Mouse (Mus musculus) brain, embryonic 18.5 days (tissue): ENCODE data around the gene Dock7.

ENCODE experiments used
- DNase-seq: peaks from one replicate; pipeline ENCODE4 v3.0.0-alpha.2; 2012; ENCODE audit warnings: low read depth, low spot score

The Dock7 gene

DNA sequence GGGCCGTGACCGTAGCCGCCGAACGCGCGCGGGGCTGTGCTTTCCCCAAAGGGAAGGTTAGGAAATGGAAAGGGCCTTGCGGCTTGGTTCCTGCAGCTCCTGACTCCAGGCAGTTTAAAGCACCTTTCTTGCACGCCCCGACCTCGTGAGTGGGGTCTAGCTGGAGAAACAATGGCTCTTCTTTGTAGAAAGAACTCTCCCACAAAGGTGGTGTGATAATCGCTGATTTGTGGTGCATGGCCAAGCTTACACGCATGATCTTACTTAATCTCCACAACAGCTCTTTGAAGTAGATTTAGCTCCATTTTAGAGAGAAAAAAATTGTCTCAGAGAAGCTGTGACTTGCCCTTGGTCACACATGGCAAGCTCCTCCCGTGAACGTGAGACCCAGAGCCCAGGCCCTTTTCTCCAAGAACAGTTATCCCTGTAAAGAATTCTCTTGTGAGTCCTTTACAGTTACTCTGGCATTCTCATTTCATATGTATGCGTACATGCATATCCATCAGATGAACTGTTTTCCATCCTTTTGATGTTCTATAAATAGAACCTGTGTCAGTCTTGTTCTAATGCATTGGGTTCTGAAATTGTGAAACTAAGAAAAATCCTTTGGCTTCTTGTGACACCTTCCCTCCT lies 524 bp upstream of the Dock7 start:
- DNase-seq: no peak

DNA sequence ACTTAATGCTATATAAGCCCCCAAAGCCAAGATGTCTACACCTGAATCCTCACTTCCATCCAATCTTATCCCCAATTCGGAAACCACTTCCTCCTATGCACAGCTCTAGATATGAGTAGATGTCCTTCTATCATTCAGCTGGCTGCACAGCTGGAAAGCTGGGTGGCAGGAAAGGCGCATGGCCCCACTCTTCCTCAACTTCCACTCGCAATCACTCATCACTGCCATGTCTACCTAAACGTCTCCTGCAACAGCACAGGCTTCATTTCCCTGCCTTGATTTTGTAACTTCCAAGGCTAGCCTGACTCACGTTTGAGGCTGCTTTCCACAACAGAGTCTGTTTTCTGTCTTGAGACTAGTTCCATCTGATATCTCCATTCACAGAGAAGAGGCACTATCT lies 1.7 kb downstream of the Dock7 start:
- DNase-seq: no peak

DNA sequence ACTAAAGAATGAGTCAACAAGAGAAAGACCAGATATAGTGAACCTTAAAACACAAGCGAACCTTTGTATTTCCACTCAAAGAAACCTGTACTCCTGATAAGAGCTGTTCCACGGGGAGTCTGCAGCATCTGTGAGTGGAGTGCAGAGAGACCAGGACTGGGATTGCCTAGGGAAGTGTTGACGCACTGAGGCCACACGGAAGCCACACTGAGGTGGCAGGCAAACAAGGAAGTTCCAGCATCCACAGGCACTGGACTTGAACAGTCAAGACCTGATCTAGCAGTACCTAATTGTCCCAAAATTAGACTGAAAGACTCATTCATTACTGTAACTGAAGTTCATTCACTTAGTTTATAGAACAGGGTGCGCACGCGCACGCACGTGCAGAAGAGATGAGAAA lies 4.9 kb downstream of the Dock7 start:
- DNase-seq: no peak

DNA sequence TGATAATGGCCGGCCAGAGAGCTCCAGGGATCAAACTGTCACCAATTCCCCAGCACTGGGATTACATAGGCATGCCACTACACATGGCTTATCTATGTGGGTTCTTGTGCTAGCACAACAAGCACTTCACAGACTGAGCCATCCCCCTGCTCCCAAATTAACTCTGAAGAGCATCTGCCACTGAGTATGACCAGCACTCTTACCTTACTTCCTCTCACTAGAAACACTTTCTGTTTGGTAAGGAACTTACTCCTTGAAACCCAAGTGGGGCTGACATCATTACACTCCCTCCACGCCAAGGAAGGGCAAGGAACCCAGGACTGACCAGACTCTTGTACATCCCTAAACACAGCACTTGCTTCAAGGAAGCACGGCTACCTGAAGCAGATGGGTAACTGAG lies 9.0 kb downstream of the Dock7 start:
- no peak for DNase-seq

DNA sequence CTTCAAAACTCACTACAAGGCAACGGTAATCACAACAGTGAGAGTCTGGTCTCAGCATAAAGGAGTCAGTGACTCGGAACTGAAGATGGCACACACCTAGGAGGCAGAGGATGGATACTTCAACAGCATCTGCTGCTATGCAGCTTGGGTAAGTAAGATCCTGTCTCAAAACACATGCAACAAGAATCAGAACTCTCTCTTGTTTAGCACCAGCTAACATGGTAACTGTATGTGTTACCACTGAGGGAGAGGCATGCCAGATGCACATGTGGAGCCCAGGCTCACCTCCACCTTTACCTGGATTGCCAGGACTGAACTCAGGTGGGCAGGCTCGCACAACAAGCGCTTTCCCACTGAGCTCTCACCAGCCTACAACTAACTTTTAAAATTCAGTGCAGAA lies 11.9 kb downstream of the Dock7 start:
- DNase-seq: no peak

DNA sequence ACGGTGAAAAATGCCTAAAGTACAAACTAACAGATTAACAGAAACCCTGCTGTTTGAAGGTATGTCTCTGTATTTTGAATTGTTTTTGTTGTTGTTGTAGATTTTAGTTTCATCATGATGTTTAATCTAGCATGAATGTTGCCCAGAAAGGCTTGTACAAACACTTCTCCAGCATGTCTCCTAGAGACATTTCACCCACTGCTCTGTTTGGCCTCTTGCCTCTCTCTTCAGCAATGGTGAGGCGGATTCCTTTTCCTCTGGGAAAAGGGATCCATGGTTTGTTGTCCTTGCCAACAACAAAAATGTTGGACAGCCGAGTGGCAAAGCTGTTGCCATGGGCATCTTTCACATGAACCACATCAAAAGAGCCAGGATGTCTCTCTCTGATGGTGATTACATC lies 17.9 kb downstream of the Dock7 start:
- no peak for DNase-seq

DNA sequence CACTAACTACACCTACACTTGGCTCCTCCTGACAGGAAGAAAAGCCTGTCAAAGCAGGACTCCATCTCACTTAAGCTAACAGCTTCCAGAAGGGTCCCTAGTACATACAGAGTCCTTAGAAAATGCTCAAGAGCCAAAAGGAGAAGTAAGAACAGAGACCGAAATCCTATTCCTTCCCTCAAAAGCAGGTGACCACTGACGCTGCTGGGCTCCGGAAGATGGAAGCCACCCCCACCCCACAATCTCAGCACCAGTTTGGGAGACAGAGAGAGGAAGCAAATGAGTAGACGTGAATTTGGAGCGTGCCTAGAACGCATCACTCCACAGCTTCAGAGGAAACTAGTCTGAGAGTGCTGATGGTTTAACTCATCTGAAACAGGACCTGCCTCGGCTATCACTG lies 20.0 kb downstream of the Dock7 start:
- DNase-seq: no peak

DNA sequence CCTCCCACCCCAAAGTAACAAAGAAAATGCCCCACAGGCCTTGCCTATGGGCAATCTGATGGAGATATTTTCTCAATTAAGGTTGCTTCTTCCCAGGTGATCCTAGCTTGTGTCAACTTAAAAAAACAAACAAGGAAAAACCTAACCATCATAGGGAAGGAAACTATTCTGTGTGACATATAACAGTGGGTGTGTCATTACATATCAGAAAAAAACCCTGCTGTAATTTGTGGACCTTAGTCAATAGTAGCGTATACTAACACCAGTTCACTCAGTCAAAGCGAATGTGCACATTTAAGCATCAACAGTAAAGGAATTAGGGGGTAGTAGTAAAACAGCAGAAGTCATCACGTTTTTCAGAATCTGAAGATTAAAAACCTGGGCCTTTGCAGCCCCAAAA lies 28.9 kb downstream of the Dock7 start:
- no peak for DNase-seq

DNA sequence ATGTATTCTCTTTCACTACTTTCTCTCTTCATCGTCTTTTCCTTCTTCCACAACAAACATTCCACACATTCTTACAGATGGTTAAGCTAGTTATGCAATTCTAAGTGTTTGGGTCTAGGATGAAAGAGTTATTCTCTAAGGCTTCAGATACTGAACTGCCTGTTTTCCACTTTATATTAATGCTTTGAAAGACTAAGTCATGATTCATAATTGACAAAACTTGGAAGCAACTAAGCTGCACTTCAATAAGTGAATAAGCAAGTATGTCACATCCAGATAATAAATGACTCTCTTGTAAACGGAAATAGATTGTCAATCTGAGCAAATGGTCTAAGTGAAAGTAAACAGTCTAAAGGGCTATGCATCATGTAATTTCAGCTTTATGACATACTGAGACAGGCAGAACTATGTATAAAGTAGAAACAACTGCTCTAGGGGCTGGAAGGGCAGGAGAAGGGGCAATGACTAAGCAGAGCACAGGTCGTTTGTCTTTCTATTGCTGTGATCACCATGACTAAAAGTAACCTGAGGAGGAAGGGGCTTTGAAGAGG lies 29.5 kb downstream of the Dock7 start:
- DNase-seq: no peak

DNA sequence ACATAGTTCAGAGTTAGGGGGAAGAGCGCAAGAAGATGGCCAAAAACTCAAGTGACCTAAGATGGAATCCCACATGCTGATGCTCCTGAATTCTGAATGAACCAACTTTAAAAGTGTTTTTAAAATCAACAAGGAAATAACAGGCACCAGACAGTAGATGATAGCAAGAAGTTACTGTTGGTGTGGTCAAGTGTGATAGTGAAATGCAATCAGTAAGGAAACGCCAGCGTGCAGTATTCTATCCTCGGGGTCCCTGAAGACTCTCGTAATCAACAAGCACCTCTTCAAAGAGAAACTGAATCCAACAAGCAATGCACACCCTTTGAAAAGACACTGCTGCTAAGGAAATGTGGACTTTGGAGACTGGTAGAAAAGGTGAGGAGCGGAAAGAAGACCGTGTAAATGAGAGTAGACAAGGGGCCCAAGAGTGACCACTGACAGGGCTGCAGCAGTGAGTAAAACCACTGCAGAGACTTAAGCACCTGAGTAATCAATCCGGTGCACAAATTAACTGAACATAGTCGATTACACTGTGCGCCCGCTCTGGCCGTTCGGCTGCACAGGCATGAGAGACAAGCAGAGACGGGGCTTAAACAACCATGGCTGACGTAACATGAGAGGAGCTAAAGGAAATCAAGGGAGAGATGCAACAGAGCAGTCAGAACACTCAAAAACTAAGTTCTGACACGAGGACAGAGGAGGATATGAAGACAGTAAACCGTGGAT lies 32.8 kb downstream of the Dock7 start:
- DNase-seq: no peak

DNA sequence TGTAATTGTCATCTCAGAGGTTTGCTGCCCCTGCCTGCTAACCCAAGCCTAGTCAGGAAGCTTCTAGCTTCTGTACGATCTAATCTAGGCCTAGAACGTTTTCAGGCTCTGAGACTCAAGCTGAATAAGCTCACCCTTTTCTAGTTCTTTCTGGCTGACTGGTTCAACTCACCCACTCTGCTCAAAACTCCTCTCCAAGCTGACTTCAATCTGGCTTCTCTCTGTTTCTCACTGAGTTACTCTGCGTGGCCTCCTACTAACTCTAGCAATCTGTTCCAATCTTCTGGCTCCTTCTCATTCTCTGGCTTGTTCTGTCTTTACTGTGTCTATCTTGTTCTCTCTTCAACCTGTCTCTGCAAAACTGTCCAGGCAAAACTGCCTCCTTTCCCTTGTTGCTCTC lies 36.9 kb downstream of the Dock7 start:
- no peak for DNase-seq

DNA sequence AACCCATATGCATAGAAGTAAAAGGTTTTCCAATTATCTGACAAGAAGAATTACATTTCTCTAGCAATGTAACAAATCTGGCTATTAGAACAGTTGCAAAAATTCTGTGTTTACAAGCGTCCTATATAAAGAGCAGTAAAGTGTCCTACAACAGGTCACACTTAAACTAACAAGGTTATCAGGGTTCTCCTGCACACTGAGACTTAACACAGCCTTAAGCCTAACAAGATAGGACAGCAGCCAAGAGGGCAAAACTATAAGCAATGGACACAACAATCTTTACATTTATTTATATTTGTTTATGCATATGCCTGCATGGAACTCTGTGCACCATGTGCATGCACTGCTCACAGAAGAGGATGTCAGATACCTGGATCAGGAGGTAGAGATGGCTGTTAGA lies 39.5 kb downstream of the Dock7 start:
- no peak for DNase-seq

DNA sequence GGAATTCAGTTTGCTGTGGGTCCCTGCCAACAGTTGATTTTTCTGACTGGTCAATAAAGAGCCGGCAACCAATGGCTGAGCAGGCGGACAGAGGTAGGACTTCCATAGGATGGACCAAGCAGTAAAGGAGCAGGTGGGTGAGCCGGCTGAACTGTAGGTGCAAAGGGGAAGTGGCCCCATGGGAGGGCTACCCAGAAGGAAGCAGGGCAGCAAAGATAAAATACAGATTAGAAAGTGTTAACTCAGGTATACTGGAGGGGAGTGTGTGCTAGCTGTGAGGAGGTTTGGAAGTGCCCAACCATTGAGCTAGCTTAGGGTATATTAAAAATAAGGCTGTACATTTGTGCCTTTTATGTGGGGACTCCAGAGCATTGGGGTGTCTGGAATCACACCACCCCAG lies 42.7 kb downstream of the Dock7 start:
- DNase-seq: no peak

DNA sequence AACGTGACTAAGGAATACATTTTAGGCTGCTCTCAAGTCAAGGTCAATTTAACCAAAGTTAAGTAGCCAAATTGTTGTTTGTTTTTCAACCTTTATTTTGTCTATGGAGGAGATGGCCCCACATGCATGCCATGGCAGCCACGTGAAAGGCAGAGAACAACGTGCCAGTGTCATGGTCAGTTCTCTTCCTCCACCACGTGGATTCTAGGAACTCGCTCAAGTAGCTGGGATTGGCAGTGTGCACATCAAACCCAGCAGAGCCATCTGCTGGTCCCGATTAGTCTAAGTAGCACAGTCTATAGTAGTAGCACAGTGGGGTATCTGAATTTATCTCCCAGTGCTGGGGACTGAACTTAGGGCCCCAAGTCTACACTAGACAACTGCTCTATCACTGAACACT lies 51.9 kb downstream of the Dock7 start:
- no peak for DNase-seq

DNA sequence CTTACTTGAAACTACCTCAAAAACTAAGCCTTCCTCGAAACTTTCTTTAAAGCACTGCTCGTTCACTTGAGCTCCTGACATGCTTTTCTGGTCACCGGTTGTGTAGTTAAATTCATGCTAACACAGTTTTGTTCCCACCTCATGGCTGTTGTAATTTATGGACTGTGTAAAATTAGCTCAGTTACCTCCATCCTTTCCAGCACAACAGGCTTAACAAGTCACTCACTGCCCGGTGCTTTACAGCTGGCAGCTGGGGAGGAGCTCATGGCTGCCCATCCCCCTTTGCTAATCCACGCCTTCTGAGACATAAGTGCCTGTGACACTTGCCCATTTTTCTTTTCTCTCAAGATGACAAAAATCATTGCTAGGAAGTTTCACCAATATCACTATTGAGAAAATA lies 56.2 kb downstream of the Dock7 start:
- DNase-seq: no peak

DNA sequence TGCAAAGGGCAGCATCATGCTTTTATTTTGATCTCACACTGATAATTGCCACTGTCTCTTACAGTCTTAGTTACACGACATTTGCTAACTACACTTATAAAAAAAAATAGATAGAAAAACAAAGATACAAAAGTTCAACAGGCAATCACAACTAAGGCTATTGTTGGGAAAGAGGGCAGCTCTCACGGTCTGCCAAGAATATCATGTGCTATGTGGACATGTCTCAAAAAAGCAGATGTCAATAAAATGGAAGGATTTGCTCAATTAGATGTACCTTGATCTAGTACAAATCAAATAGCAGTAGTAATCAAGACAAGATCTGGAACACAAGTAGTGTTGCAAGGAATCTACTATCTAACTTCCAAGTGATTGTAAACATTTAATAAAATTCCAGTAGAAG lies 72.1 kb downstream of the Dock7 start:
- DNase-seq: no peak

DNA sequence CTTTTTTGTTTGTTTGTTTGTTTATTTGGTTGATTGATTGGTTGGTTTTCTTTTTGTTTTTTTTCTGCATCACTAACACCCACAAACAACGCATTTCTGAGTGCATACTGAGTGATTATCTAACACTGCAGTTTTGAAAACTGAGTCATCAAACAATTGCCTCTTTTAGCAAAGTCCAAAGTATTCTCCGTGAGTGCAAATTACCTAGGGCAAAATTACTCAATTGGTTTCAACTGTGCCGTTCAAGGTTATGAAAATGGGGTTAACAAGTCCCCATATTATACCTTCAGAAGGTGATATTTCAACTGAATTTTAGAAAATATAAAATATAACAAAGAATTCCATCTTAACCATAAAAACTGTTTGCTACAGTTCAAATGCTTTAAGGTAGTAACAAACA lies 74.2 kb downstream of the Dock7 start:
- no peak for DNase-seq

DNA sequence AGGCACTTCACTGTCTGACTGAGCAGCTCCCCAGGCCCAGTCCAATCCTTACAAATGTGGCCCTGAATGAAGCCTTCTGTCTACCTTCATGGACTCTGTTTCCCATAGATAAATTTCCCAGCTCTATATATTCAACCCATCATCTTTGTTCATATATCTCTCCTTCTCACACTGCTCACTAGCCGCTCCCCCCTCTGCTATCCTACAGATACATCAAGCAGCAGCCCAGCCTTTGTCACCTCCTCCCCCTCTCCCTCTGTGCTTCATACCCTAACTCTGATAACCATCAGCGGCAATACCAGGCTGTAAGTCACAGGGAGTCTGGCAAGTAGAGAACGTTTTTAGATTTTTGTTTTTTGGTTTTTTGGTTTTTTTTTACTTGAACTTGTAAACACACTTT lies 75.9 kb downstream of the Dock7 start:
- no peak for DNase-seq

DNA sequence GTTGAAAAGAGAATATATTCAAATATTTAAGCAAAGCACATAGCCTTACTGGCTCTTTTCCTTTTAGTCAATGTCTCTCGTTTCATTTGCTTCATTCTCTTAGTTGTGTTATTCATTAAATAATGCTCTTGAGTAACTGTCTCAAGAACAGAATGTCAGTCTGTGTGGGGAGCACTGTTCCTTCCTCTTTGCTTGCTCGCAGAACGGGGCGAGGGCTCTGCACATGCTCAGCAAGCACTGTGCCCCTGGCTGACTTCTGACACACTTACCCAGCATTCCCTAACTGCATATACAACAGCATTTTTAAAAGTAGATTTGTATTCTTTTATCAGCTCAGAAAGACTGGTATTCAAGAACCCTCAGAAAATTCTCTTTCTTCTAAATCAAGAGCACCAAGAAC lies 87.8 kb downstream of the Dock7 start:
- DNase-seq: no peak

DNA sequence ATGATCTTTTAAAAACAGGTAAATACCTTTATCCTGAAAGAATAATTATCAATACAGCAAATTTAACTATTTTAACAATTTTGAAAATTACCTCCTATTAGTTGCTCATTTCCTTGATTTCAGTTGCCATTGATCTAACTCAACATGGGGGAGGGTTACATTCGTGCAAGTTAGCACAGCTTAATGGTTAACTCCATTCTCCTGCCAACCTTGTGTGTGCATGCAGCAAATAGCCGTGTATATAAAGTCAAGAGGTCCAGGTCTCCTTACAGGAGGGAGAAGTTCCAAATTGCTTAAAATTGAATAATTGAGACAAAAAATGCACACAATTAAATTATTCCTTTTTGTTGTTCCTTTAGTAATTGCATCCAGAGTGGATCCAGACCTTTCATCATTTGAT lies 90.0 kb downstream of the Dock7 start, which contains the start of gene Angptl3:
Gene Angptl3 (plus strand): TSS at position 269 of the 400 bp plus-strand sequence.
- DNase-seq: no peak

DNA sequence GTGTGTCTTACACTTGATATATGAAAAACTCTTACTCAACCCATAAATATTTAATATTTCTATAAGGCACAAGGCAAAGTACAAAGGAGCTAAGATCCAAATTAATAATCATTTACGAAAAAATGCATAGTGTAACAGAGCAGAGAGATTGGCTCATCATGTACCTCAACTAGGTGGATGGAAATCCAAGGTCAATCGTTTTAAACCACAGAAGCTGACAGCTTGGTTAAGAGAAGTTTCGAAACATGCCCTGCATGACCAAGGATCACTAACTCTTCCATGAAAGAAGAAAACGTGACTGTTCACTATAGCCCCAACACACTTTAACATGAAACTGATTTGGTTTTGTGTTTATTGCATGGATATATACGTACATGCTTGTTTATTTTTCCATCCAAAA lies 92.3 kb downstream of the Dock7 start:
- no peak for DNase-seq

DNA sequence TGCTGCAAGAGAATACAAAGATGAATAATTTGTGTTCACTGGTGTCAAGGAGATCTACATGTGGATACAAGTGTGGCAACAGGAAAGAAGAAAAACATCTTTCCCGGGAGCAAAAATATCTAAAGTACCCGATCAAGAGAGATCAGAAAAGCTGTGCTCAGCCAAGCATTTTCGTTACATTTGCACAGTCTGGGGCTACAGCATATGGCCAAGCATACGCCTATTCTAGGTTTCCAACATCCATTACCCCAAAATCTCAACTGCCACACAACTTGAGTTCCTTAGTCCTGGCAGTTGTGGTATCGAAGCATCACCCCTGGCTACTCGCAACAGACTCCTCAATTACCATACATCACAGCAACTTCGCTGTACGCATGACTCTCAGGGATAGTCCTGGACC lies 98.5 kb downstream of the Dock7 start:
- DNase-seq: peak; percentile 1

DNA sequence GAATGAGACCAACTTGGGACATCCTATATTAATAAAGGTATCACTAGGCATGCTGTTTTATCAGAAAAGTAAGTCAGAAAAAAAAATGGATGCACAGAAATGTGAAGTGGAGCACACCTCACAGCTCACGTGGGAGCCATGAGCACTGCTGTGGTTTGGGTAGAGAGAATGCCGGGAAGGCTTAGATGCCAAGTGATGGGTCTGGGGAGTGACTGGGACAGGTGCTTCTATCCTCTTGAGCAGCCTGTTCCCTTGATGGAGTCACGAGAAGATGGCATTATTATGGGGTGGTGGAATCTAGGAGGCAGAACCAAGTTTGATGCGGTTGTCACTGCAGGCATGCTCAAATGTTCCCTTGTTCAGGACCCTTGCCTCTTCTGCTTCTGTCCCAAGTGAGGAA lies 109.7 kb downstream of the Dock7 start:
- DNase-seq: no peak
